Mouse (Mus musculus): ENCODE results near the gene Ptpdc1. TPM values are rescaled to one million over a fixed set of nuclear protein-coding genes. Genes with fewer than 3 reads are reported as not detected.

Ptpdc1 gene
- total and polyA plus RNA-seq, 3 experiments, result 0.11 TPM; not detected in 2

- H3K36me3 ChIP-seq (replicated peaks), result no peaks in the 10 kb centered on the region
- ATAC-seq (ENCODE audit: extremely low read depth, insufficient number of reproducible peaks, low FRiP score, poor library complexity, severe bottlenecking) (no peak), DNase-seq (ENCODE audit: low spot score) (no peak)
- TF ChIP-seq GATA1 (IDR thresholded peaks at IDR 0.05; ENCODE audit: borderline replicate concordance, low read length) (no peak), CTCF (IDR thresholded peaks at IDR 0.05; ENCODE audit: low read depth, low read length) (peak; percentile 18; the same call in 1 of the 2 replicates)
- H3K4me3 ChIP-seq (ENCODE audit: low read depth, low read length), result no peak overlapping the region
- no peaks in the 10 kb centered on the region for H3K9me3 ChIP-seq (replicated peaks)
- H3K4me1 ChIP-seq (ENCODE audit: insufficient read depth, low read depth, low read length), result peaks cover 2% of the 10 kb centered on the region; the same call in 1 of the 2 replicates
- peaks cover 6% of the 10 kb centered on the region for H3K27me3 ChIP-seq (ENCODE audit: insufficient read depth, low read length)
Observed at GRCm38 (mm10) chr13:48650615-48651014, 25.2 kb upstream of the Ptpdc1 start.

- H3K9me3 ChIP-seq (replicated peaks), result no peaks in the 10 kb centered on the region
- no peak for DNase-seq (ENCODE audit: low spot score)
- no peak overlapping the region for H3K4me3 ChIP-seq (ENCODE audit: low read depth, low read length)
- no peaks in the 10 kb centered on the region for H3K4me1 ChIP-seq (ENCODE audit: insufficient read depth, low read depth, low read length)
- no peak for ATAC-seq (ENCODE audit: extremely low read depth, insufficient number of reproducible peaks, low FRiP score, poor library complexity, severe bottlenecking)
- 0 out of 2 replicates have a peak, but pooled peaks cover 3% of the 10 kb centered on the region for H3K27me3 ChIP-seq (ENCODE audit: insufficient read depth, low read length)
- TF ChIP-seq GATA2 (IDR thresholded peaks at IDR 0.05; ENCODE audit: borderline replicate concordance, low read depth, low read length) (no peak), CTCF (IDR thresholded peaks at IDR 0.05; ENCODE audit: low read depth, low read length) (no peak), GATA1 (IDR thresholded peaks at IDR 0.05; ENCODE audit: borderline replicate concordance, low read length) (no peak), POLR2AphosphoS5 (IDR thresholded peaks at IDR 0.05; ENCODE audit: insufficient replicate concordance, low read depth, low read length) (no peak), TAL1 (conservative IDR thresholded peaks at IDR 0.05; ENCODE audit: low read depth, low read length) (no peak)
- no peaks in the 10 kb centered on the region for H3K36me3 ChIP-seq (replicated peaks)
Observed at GRCm38 (mm10) chr13:48646696-48647095, 21.2 kb upstream of the Ptpdc1 start.

- no peak for ATAC-seq (ENCODE audit: extremely low read depth, insufficient number of reproducible peaks, low FRiP score, poor library complexity, severe bottlenecking)
- TF ChIP-seq GATA1 (IDR thresholded peaks at IDR 0.05; ENCODE audit: borderline replicate concordance, low read length) (no peak), CTCF (IDR thresholded peaks at IDR 0.05; ENCODE audit: low read depth, low read length) (no peak), GATA2 (IDR thresholded peaks at IDR 0.05; ENCODE audit: borderline replicate concordance, low read depth, low read length) (no peak), POLR2AphosphoS5 (IDR thresholded peaks at IDR 0.05; ENCODE audit: insufficient replicate concordance, low read depth, low read length) (no peak), TAL1 (conservative IDR thresholded peaks at IDR 0.05; ENCODE audit: low read depth, low read length) (no peak)
Observed at GRCm38 (mm10) chr13:48643991-48644390, 18.5 kb upstream of the Ptpdc1 start.

GRCm38 (mm10) chr13:48643072-48643471, 17.6 kb upstream of the Ptpdc1 start:
- Histone ChIP-seq H3K4me1 (ENCODE audit: insufficient read depth, low read depth, low read length) (no peaks in the 10 kb centered on the region), H3K9me3 (replicated peaks) (no peaks in the 10 kb centered on the region), H3K27me3 (ENCODE audit: insufficient read depth, low read length) (0 out of 2 replicates have a peak, but pooled peaks cover 3% of the 10 kb centered on the region), H3K4me3 (ENCODE audit: low read depth, low read length) (no peak overlapping the region), H3K36me3 (replicated peaks) (no peaks in the 10 kb centered on the region)
- no peak for TF ChIP-seq CTCF (IDR thresholded peaks at IDR 0.05; ENCODE audit: low read depth, low read length)
- no peak for TF ChIP-seq GATA1 (IDR thresholded peaks at IDR 0.05; ENCODE audit: borderline replicate concordance, low read length)
- no peak for TF ChIP-seq GATA2 (IDR thresholded peaks at IDR 0.05; ENCODE audit: borderline replicate concordance, low read depth, low read length)
- no peak for TF ChIP-seq TAL1 (conservative IDR thresholded peaks at IDR 0.05; ENCODE audit: low read depth, low read length)
- TF ChIP-seq POLR2AphosphoS5 (IDR thresholded peaks at IDR 0.05; ENCODE audit: insufficient replicate concordance, low read depth, low read length), result no peak
- ATAC-seq (ENCODE audit: extremely low read depth, insufficient number of reproducible peaks, low FRiP score, poor library complexity, severe bottlenecking) (no peak), DNase-seq (ENCODE audit: low spot score) (no peak)

More at GRCm38 (mm10) chr13:48643991-48644390, 18.5 kb upstream of the Ptpdc1 start:
- DNase-seq (ENCODE audit: low spot score), result no peak
- Histone ChIP-seq H3K4me3 (ENCODE audit: low read depth, low read length) (no peak overlapping the region), H3K36me3 (replicated peaks) (no peaks in the 10 kb centered on the region), H3K9me3 (replicated peaks) (no peaks in the 10 kb centered on the region), H3K4me1 (ENCODE audit: insufficient read depth, low read depth, low read length) (no peaks in the 10 kb centered on the region), H3K27me3 (ENCODE audit: insufficient read depth, low read length) (0 out of 2 replicates have a peak, but pooled peaks cover 3% of the 10 kb centered on the region)

GRCm38 (mm10) chr13:48639570-48639969, 14.1 kb upstream of the Ptpdc1 start:
- no peak for TF ChIP-seq TAL1 (conservative IDR thresholded peaks at IDR 0.05; ENCODE audit: low read depth, low read length)
- no peak for TF ChIP-seq GATA2 (IDR thresholded peaks at IDR 0.05; ENCODE audit: borderline replicate concordance, low read depth, low read length)
- no peak for TF ChIP-seq GATA1 (IDR thresholded peaks at IDR 0.05; ENCODE audit: borderline replicate concordance, low read length)
- TF ChIP-seq POLR2AphosphoS5 (IDR thresholded peaks at IDR 0.05; ENCODE audit: insufficient replicate concordance, low read depth, low read length), result no peak
- TF ChIP-seq CTCF (IDR thresholded peaks at IDR 0.05; ENCODE audit: low read depth, low read length), result peak; percentile 89
- Histone ChIP-seq H3K4me3 (ENCODE audit: low read depth, low read length) (no peak overlapping the region), H3K9me3 (replicated peaks) (no peaks in the 10 kb centered on the region), H3K4me1 (ENCODE audit: insufficient read depth, low read depth, low read length) (no peaks in the 10 kb centered on the region), H3K27me3 (ENCODE audit: insufficient read depth, low read length) (peaks cover 6% of the 10 kb centered on the region; the same call in 1 of the 2 replicates), H3K36me3 (replicated peaks) (no peaks in the 10 kb centered on the region)
- ATAC-seq (ENCODE audit: extremely low read depth, insufficient number of reproducible peaks, low FRiP score, poor library complexity, severe bottlenecking) (no peak), DNase-seq (ENCODE audit: low spot score) (peak; percentile 19)

GRCm38 (mm10) chr13:48637706-48638105, 12.2 kb upstream of the Ptpdc1 start:
- ATAC-seq (ENCODE audit: extremely low read depth, insufficient number of reproducible peaks, low FRiP score, poor library complexity, severe bottlenecking) (no peak), DNase-seq (ENCODE audit: low spot score) (no peak)
- Histone ChIP-seq H3K4me3 (ENCODE audit: low read depth, low read length) (no peak overlapping the region), H3K27me3 (ENCODE audit: insufficient read depth, low read length) (peaks cover 3% of the 10 kb centered on the region; the same call in 1 of the 2 replicates), H3K4me1 (ENCODE audit: insufficient read depth, low read depth, low read length) (no peaks in the 10 kb centered on the region), H3K36me3 (replicated peaks) (no peaks in the 10 kb centered on the region), H3K9me3 (replicated peaks) (no peaks in the 10 kb centered on the region)
- TF ChIP-seq GATA1 (IDR thresholded peaks at IDR 0.05; ENCODE audit: borderline replicate concordance, low read length) (no peak), TAL1 (conservative IDR thresholded peaks at IDR 0.05; ENCODE audit: low read depth, low read length) (no peak), CTCF (IDR thresholded peaks at IDR 0.05; ENCODE audit: low read depth, low read length) (no peak), GATA2 (IDR thresholded peaks at IDR 0.05; ENCODE audit: borderline replicate concordance, low read depth, low read length) (no peak), POLR2AphosphoS5 (IDR thresholded peaks at IDR 0.05; ENCODE audit: insufficient replicate concordance, low read depth, low read length) (no peak)

Measured in G1E (cell line).